Mouse (Mus musculus) gastrocnemius, adult 18-20 months (tissue): ENCODE results near the gene Olfr560. TPM values are rescaled to one million over a fixed set of nuclear protein-coding genes. Genes with fewer than 3 reads are reported as not detected.

ENCODE experiments used
- DNase-seq: peaks from one replicate; pipeline ENCODE4 v3.0.0; 2021; ENCODE audit warnings: low spot score
- long read RNA-seq, 2 experiments: library from polyadenylated mRNA; stranded (forward); transcript quantifications; one replicate each; pipeline ENCODE4 v2.0.0; 2021
- total RNA-seq, 2 experiments: library from RNA; stranded (reverse); gene quantifications; 2 replicates each; pipeline ENCODE4 v1.2.3; 2021

The Olfr560 gene
- not detected for total RNA-seq
- long read RNA-seq, experiment 1: 0 reads
- long read RNA-seq, experiment 2: 0 reads

DNA sequence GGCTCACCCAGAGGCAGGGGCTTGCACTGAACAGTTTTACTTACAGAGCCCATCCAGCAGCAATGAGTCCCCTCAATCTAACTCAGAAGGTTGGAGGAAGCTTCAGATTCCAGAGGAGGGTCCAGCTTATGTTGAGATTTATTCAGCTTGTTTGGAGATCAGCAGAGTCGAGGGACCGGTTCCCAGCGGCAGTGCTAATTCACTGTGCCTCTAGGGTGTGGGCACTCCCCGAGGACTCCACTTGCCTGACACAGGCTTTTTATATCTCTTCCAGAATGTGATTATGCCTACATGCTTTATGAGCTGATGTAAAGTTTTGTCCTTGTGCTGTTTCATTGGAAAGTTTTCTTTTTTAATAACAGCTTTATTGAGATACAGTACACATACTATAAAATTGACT is at the start of gene Olfr560, which contains the start of gene Olfr78:
Gene Olfr560, minus strand, starts transcription at position 101 of the 400 bp plus-strand sequence.
Gene Olfr78, minus strand, starts transcription at position 206 of the 400 bp plus-strand sequence.
- DNase-seq: no peak

GRCm38 (mm10) chr7:102803180-102803579 is 44.0 kb upstream of the Olfr560 start, which contains the start of gene Olfr564:
Gene Olfr564, plus strand, starts transcription at chr7:102803480.
- DNase-seq: no peak

DNA sequence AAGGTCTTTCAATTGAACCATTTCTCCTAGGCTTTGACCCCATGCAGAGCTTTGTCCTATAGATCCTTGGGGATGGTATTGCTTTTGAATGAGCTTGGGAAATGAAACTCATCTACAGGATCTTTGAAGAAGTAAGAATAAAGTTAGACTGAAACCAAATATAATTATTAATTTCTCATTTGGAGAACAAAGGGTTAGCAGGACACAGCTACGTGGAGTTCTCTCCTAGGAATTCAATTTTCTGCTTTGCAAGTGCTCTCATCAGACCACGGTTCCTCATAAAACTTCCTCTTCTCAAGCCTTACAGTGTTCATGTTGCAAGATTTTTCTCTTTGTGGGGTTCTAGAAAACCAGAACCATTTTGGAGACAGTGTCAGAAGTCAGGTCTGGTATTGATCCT is 11.8 kb upstream of the Olfr560 start, which contains the start of gene Olfr561:
Gene Olfr561, plus strand, starts transcription at position 301 of the 400 bp plus-strand sequence.
- DNase-seq: no peak

DNA sequence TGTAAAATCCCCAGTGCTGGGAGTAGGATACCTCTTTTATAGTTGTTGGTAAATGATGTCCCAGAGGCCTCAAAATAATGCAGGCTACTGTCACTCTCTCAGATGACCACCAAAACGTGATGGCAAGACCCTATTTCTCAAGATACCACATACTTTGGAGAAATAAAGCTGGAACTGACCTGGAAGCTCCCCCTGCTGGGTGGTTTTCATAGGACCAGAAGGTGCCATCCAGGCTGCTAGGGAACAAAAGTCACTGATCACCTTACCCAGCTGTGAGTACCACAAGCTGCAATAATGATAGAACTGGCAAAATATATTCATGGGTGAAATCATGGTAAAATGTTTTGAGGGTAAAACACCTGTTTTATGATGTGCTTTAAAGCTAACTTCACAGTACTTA is 7.1 kb downstream of the Olfr560 start:
- no peak for DNase-seq

GRCm38 (mm10) chr7:102737705-102738104 is 21.5 kb downstream of the Olfr560 start:
- no peak for DNase-seq

DNA sequence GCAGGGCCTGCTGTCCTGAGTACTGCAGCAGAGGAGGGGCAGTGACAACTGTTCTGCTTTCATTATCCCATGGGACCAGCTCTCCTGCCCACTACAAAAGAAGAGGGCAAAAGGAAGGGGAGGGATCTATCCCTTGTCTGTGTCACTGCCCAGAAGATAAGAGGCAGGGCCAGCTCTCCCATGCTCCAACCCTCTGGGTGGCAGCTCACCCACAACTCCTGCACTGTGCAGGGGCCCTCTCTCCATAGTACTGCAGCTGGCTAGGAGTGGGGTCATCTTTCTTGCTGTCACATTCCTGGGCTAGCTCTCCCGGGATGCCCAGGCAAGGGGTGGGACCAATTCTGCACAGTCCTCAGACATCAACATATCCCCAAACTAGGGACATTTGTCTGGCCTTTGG is 25.4 kb downstream of the Olfr560 start:
- DNase-seq: no peak

- DNase-seq: no peak
Measured at GRCm38 (mm10) chr7:102727391-102727790, 31.8 kb downstream of the Olfr560 start, which contains the start of gene Olfr559. Gene Olfr559, minus strand, starts transcription at chr7:102727491.

GRCm38 (mm10) chr7:102718970-102719369 is 40.2 kb downstream of the Olfr560 start, which contains the start of gene Olfr33:
Gene Olfr33, minus strand, starts transcription at chr7:102719070.
- DNase-seq: no peak

DNA sequence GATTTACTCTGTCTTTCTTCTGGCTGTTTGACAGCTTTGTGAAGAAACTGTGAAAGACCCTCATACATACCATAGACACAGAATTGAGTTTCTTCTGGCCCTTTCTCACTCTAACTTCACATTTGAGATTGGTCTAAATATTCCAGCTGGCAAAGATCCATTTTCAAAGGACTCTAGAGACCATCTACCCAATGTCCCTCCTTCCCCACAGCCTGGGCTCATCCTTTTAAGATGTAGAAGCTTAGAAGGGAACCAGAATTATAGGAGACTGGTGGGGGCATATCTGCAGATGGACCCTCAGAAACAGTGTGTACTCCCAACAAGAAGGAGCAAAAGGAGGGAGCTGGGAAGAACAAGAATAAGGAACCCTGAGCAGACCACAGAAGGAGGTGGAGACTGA is 57.3 kb downstream of the Olfr560 start, which contains the start of gene Olfr558:
Gene Olfr558, plus strand, starts transcription at position 301 of the 400 bp plus-strand sequence.
- no peak for DNase-seq

Other genes starting within 250 kb of the Olfr560 start
- gene Olfr547, start 224.6 kb downstream of the Olfr560 start, total RNA-seq: not detected
- gene Olfr548-ps1, start 218.5 kb downstream of the Olfr560 start, total RNA-seq: not detected
- not detected for gene Olfr549, start 209.5 kb downstream of the Olfr560 start, total RNA-seq
- 1 to 10 TPM; 1.7 to 3.2 TPM for gene Trim21, start 193.9 kb downstream of the Olfr560 start, total RNA-seq
- gene Olfr550, start 187.9 kb downstream of the Olfr560 start, total RNA-seq: under 1 TPM in 1 of 2 experiments, not detected in 1; 0.16 TPM
- not detected for gene Olfr551, start 167.5 kb downstream of the Olfr560 start, total RNA-seq
- under 1 TPM; 0.09 to 0.17 TPM for gene Olfr552, start 161.6 kb downstream of the Olfr560 start, total RNA-seq
- not detected for gene Olfr553, start 141.1 kb downstream of the Olfr560 start, total RNA-seq
- gene Olfr554, start 120.9 kb downstream of the Olfr560 start, total RNA-seq: not detected
- not detected for gene Olfr555, start 100.5 kb downstream of the Olfr560 start, total RNA-seq
- not detected for gene Olfr556, start 94.5 kb downstream of the Olfr560 start, total RNA-seq
- 1 to 10 TPM; 3.8 to 4.5 TPM for gene Trim68, start 72.0 kb downstream of the Olfr560 start, total RNA-seq
- gene Olfr557, start 63.5 kb downstream of the Olfr560 start, total RNA-seq: not detected
- 1 to 10 TPM in 1 of 2 experiments, under 1 TPM in 1; 0.91 to 1.3 TPM for gene Olfr558, start 57.2 kb downstream of the Olfr560 start, total RNA-seq
- gene Olfr33, start 40.3 kb downstream of the Olfr560 start, total RNA-seq: not detected
- gene Olfr559, start 31.9 kb downstream of the Olfr560 start, total RNA-seq: not detected
- under 1 TPM; 0.21 to 0.40 TPM for gene Olfr78, start 105 bp upstream of the Olfr560 start, total RNA-seq
- not detected for gene Olfr561, start 11.9 kb upstream of the Olfr560 start, total RNA-seq
- gene Olfr564, start 44.1 kb upstream of the Olfr560 start, total RNA-seq: not detected
- not detected for gene Olfr566, start 99.4 kb upstream of the Olfr560 start, total RNA-seq
- gene Olfr568, start 117.8 kb upstream of the Olfr560 start, total RNA-seq: not detected
- gene Olfr569, start 131.5 kb upstream of the Olfr560 start, total RNA-seq: not detected
- gene Olfr570, start 135.2 kb upstream of the Olfr560 start, total RNA-seq: not detected
- gene Olfr571, start 158.2 kb upstream of the Olfr560 start, total RNA-seq: not detected
- gene Olfr572, start 165.0 kb upstream of the Olfr560 start, total RNA-seq: not detected
- gene Olfr573-ps1, start 183.2 kb upstream of the Olfr560 start, total RNA-seq: not detected
- gene Olfr574, start 189.1 kb upstream of the Olfr560 start, total RNA-seq: not detected
- gene Olfr575, start 199.4 kb upstream of the Olfr560 start, total RNA-seq: not detected
- not detected for gene Olfr576, start 203.3 kb upstream of the Olfr560 start, total RNA-seq
- not detected for gene Olfr577, start 216.6 kb upstream of the Olfr560 start, total RNA-seq
- not detected for gene Olfr578, start 230.0 kb upstream of the Olfr560 start, total RNA-seq